Mouse (Mus musculus) CD4-positive naive resting alpha-beta T cell, adult 57 days (primary cell): Measurements from ENCODE around the gene Cplx2. TPM values are rescaled to one million over a fixed set of nuclear protein-coding genes. Genes with fewer than 3 reads are reported as not detected.

Experiments
- total RNA-seq: library from RNA; stranded (reverse); gene quantifications from one replicate; pipeline ENCODE4 v1.2.4, GENCODE M21; 2023

Gene Cplx2
- 0.80 TPM for total RNA-seq

DNA sequence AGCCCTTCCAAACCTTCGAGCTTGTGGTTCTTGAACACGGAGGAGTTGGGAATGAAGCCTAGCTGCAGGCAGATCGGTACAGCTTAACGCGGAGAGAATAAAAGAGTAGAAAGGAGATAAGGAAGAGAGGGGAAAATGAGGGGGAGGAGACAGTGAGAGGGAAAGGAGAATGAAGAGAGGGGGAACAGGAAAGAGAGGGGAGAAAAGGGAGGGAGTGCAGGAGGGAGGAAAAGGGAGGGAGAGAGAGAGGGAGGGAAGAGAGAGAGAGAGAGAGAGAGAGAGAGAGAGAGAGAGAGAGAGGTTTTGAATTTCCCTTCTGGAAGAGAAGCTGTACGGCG, at the start of gene Cplx2:
TSS of gene Cplx2 (plus strand) at position 301 of the 338 bp plus-strand sequence.

Other genes starting within 250 kb of the Cplx2 start
- 9.0 TPM for gene Hrh2, start 179.2 kb upstream of the Cplx2 start, total RNA-seq
- 28.1 TPM for gene Thoc3, start 97.5 kb downstream of the Cplx2 start, total RNA-seq
- 42.3 TPM for gene Simc1, start 132.4 kb downstream of the Cplx2 start, total RNA-seq
- gene 4833439L19Rik, start 194.1 kb downstream of the Cplx2 start, total RNA-seq = 39.7 TPM
- 2.6 TPM for gene Arl10, start 203.7 kb downstream of the Cplx2 start, total RNA-seq
- 16.4 TPM for gene Nop16, start 218.7 kb downstream of the Cplx2 start, total RNA-seq
- gene Higd2a, start 218.9 kb downstream of the Cplx2 start, total RNA-seq = 90.5 TPM
- 40.3 TPM for gene Cltb, start 240.0 kb downstream of the Cplx2 start, total RNA-seq